Mouse (Mus musculus) forebrain, embryonic 11.5 days (tissue): ENCODE results near the gene Brd7. TPM values are rescaled to one million over a fixed set of nuclear protein-coding genes. Genes with fewer than 3 reads are reported as not detected.

Source experiments
- ATAC-seq: fragments of 200-750 bp; cut with Nextera tagmentation; replicated peaks from 2 replicates; pipeline ENCODE4 v1.8.0; 2017; ENCODE audit warnings: moderate TSS enrichment; ENCODE audit not compliant: low FRiP score
- DNase-seq: peaks from one replicate; pipeline ENCODE4 v3.0.0-alpha.2; 2017; ENCODE audit warnings: low spot score
- H3K27ac ChIP-seq: fragments of 300-500 bp; sonication (generic); 2 replicates; pipeline ENCODE4 v1.5.1; 2014; ENCODE audit warnings: low read depth, low read length
- H3K27me3 ChIP-seq: fragments of 300-500 bp; sonication (generic); 2 replicates; pipeline ENCODE4 v1.6.1; 2014; ENCODE audit warnings: mild to moderate bottlenecking, low read length, mixed read lengths; ENCODE audit not compliant: control insufficient read depth, insufficient read depth
- H3K36me3 ChIP-seq: fragments of 300-500 bp; sonication (generic); 2 replicates; pipeline ENCODE4 v1.6.1; 2014; ENCODE audit warnings: mild to moderate bottlenecking, low read length, moderate library complexity, mixed read lengths; ENCODE audit not compliant: control insufficient read depth, insufficient read depth
- H3K4me1 ChIP-seq: fragments of 300-500 bp; sonication (generic); replicated peaks from 2 replicates; pipeline ENCODE4 v1.6.1; 2014; ENCODE audit warnings: low read length, mixed read lengths; ENCODE audit not compliant: control insufficient read depth, insufficient read depth
- H3K4me2 ChIP-seq: fragments of 300-500 bp; sonication (generic); 2 replicates; pipeline ENCODE4 v1.6.1; 2014; ENCODE audit warnings: low read depth, mild to moderate bottlenecking, low read length, moderate library complexity, mixed read lengths; ENCODE audit not compliant: severe bottlenecking
- H3K4me3 ChIP-seq: fragments of 300-500 bp; sonication (generic); 2 replicates; pipeline ENCODE4 v1.5.1; 2014; ENCODE audit warnings: low read depth, low read length
- H3K9ac ChIP-seq: fragments of 300-500 bp; sonication (generic); 2 replicates; pipeline ENCODE4 v1.6.1; 2014; ENCODE audit warnings: low read length
- H3K9me3 ChIP-seq: fragments of 300-500 bp; sonication (generic); 2 replicates; pipeline ENCODE4 v1.6.1; 2016; ENCODE audit warnings: low read length, mixed read lengths; ENCODE audit not compliant: control insufficient read depth
- WGBS: fragments of 180-500 bp; shearing (Covaris S2); extraction: QIAGEN DNeasy Blood & Tissue Kit; methylation state at CpG from one replicate; pipeline ENCODE4 v1.1.7; 2014; 5-methylcytosine and 5-hydroxymethylcytosine counted together
- polyA plus RNA-seq: library from polyadenylated mRNA; unstranded; fragments of >200 nt; fragmentation: Nextera tagmentation; extraction: Ambion mirVana; gene quantifications from 2 replicates; pipeline ENCODE4 v1.2.1, GENCODE M21; 2014

Gene Brd7
- polyA plus RNA-seq, 1 experiment from 2014 or later = 99.8 TPM

GRCm38 (mm10) chr8:88310286-88310685 lies 51.7 kb downstream of the Brd7 start:
- 93% methylated on average over 13 of the region's 13 CpGs for WGBS
- Histone ChIP-seq H3K9ac (no peak overlapping the region), H3K9me3 (no peaks in the 10 kb centered on the region), H3K27ac (no peak overlapping the region), H3K27me3 (no peaks in the 10 kb centered on the region), H3K36me3 (no peaks in the 10 kb centered on the region), H3K4me1 (no peaks in the 10 kb centered on the region), H3K4me2 (no peak overlapping the region), H3K4me3 (no peak overlapping the region)
- DNase-seq (no peak), ATAC-seq (no peak)

GRCm38 (mm10) chr8:88309881-88310280 lies 52.1 kb downstream of the Brd7 start:
- Histone ChIP-seq H3K9me3 (no peaks in the 10 kb centered on the region), H3K27me3 (no peaks in the 10 kb centered on the region), H3K9ac (no peak overlapping the region), H3K4me1 (no peaks in the 10 kb centered on the region), H3K4me3 (no peak overlapping the region), H3K36me3 (no peaks in the 10 kb centered on the region), H3K4me2 (no peak overlapping the region), H3K27ac (no peak overlapping the region)
- WGBS = 94% methylated on average over 7 of the region's 7 CpGs
- ATAC-seq (no peak), DNase-seq (no peak)

GRCm38 (mm10) chr8:88309274-88309873 lies 52.6 kb downstream of the Brd7 start:
- Histone ChIP-seq H3K4me1 (no peaks in the 10 kb centered on the region), H3K4me3 (no peak overlapping the region), H3K4me2 (no peak overlapping the region), H3K27me3 (no peaks in the 10 kb centered on the region), H3K36me3 (no peaks in the 10 kb centered on the region), H3K27ac (no peak overlapping the region), H3K9me3 (no peaks in the 10 kb centered on the region), H3K9ac (no peak overlapping the region)
- 85% methylated on average over 10 of the region's 10 CpGs for WGBS
- DNase-seq (no peak), ATAC-seq (no peak)

- Histone ChIP-seq H3K9ac (no peak overlapping the region), H3K27ac (no peak overlapping the region), H3K4me1 (no peaks in the 10 kb centered on the region), H3K4me2 (no peak overlapping the region), H3K36me3 (no peaks in the 10 kb centered on the region), H3K27me3 (no peaks in the 10 kb centered on the region), H3K4me3 (no peak overlapping the region), H3K9me3 (no peaks in the 10 kb centered on the region)
- DNase-seq (no peak), ATAC-seq (no peak)
- 88% methylated on average over 4 of the region's 4 CpGs for WGBS
These were observed 54.3 kb downstream of the Brd7 start for GRCm38 (mm10) chr8:88307736-88308135.

- Histone ChIP-seq H3K36me3 (no peaks in the 10 kb centered on the region), H3K9me3 (no peaks in the 10 kb centered on the region), H3K4me3 (no peak overlapping the region), H3K27me3 (no peaks in the 10 kb centered on the region), H3K27ac (no peak overlapping the region), H3K4me1 (peaks cover 5% of the 10 kb centered on the region; the same call in 1 of the 2 replicates), H3K4me2 (no peak overlapping the region), H3K9ac (no peak overlapping the region)
- ATAC-seq (no peak), DNase-seq (no peak)
- WGBS = 82% methylated on average over 14 of the region's 14 CpGs
These were observed 55.5 kb downstream of the Brd7 start for GRCm38 (mm10) chr8:88306511-88306910.

GRCm38 (mm10) chr8:88305814-88306213 lies 56.2 kb downstream of the Brd7 start:
- H3K9ac ChIP-seq = no peak overlapping the region
- no peak overlapping the region for H3K27ac ChIP-seq
- H3K9me3 ChIP-seq = no peaks in the 10 kb centered on the region
- DNase-seq (no peak), ATAC-seq (no peak)
- peaks cover 5% of the 10 kb centered on the region; the same call in 1 of the 2 replicates for H3K4me1 ChIP-seq
- no peaks in the 10 kb centered on the region for H3K27me3 ChIP-seq
- no peak overlapping the region for H3K4me2 ChIP-seq
- H3K36me3 ChIP-seq = no peaks in the 10 kb centered on the region
- no peak overlapping the region for H3K4me3 ChIP-seq
- WGBS = 87% methylated on average over 4 of the region's 4 CpGs

- no peak overlapping the region for H3K4me3 ChIP-seq
- H3K4me2 ChIP-seq = no peak overlapping the region
- no peak overlapping the region for H3K27ac ChIP-seq
- ATAC-seq = no peak
- H3K9me3 ChIP-seq = no peaks in the 10 kb centered on the region
- no peaks in the 10 kb centered on the region for H3K27me3 ChIP-seq
- WGBS = 73% methylated on average over 15 of the region's 15 CpGs
- no peak overlapping the region for H3K9ac ChIP-seq
- peaks cover 5% of the 10 kb centered on the region; the same call in 1 of the 2 replicates for H3K4me1 ChIP-seq
- no peak for DNase-seq
- H3K36me3 ChIP-seq = no peaks in the 10 kb centered on the region
These were observed 60.2 kb downstream of the Brd7 start for GRCm38 (mm10) chr8:88301589-88302437.

GRCm38 (mm10) chr8:88299907-88300603 lies 61.9 kb downstream of the Brd7 start:
- Histone ChIP-seq H3K4me3 (no peak overlapping the region), H3K27me3 (no peaks in the 10 kb centered on the region), H3K36me3 (no peaks in the 10 kb centered on the region), H3K9ac (no peak overlapping the region), H3K9me3 (no peaks in the 10 kb centered on the region), H3K4me2 (no peak overlapping the region), H3K27ac (no peak overlapping the region), H3K4me1 (peaks cover 5% of the 10 kb centered on the region; the same call in 1 of the 2 replicates)
- ATAC-seq = no peak
- no peak for DNase-seq
- WGBS = 83% methylated on average over 10 of the region's 10 CpGs
